Mouse (Mus musculus) ES-CJ7 (cell line): ENCODE measurements around the gene Gm20696.

Experiments
- DNase-seq: peaks from one replicate; pipeline ENCODE4 v3.0.0; 2011; ENCODE audit warnings: low read depth, low spot score

The Gm20696 gene

DNA sequence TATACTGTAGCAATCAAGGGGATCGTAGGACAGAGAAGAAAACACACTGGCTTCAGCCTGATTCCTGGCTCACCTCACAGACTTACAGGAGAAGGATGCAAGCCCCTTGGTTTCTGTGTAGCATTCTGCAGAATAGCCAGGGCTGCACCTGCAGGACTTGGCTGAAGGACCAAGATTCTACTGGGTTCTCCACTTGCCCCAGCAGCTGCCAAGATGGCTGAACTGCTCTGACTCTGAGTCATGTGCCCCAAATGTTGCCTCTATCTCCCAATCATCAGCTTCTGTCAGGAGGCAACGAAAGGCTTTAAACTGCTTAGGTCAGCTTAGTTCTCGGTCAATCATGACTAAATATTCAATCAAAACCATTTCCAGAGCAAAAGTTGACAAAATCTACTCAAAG, 42.1 kb downstream of the Gm20696 start:
- no peak for DNase-seq

DNA sequence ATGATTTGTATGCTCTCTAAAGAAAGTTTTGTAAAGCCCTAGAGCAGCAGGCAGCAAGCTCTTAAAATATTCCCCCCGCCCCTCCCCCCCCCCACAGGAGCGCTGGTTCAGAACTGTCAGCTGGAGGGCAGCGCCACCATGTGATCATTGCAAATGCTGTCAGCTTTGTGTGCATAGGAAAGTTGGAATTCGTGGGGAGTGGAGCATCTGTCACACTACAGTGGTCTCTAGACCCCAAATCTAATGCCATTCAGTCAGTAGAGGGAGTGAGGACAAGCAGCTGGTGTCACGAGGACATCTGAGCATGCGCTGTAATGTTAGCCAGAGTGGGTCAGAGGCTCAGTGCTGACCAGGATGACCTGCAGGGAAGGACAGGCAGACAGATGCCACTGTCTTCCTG, 43.0 kb downstream of the Gm20696 start:
- peak; percentile 60 for DNase-seq

- no peak for DNase-seq
These were observed 45.4 kb downstream of the Gm20696 start for GRCm38 (mm10) chr6:99621167-99621566.

DNA sequence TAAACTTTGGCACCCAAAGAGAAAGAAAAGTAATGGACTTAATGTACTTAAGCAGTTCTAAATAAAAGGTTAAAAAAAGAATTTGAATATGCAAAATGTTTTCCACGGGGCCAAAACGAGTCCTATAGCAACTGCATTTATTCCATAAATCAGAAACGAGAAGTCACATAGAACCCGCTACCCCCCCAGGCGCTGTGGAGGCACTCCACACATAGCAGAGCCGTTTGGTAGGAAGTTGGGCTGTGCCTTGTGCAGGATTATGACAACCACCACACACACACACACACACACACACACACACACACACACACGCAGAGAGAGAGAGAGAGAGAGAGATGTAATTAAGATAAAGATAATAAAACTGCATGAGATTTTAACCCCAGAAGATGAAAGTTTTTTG, 46.1 kb downstream of the Gm20696 start:
- DNase-seq: no peak

GRCm38 (mm10) chr6:99619964-99620363, 46.6 kb downstream of the Gm20696 start:
- no peak for DNase-seq

DNA sequence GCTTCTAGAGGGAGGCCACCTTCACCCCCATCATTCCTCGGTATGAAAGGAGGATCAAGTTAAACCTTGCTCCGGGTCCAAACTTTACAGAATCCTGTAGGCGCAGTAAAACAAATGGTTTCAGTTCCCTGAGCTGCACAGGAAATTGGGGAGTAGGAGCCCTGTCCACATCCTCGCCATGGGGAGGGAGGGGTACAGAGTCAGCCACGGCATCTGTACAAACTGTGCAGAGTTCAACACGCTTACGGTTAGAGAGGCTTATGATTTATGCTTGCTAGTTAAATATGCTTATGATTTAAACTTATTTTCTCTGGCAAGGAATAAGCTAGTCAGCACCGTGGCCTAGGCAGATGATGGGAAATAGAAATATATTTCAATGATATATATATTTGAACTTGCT, 47.1 kb downstream of the Gm20696 start:
- DNase-seq: no peak

- no peak for DNase-seq
These were observed 48.7 kb downstream of the Gm20696 start for GRCm38 (mm10) chr6:99617867-99618266.

DNA sequence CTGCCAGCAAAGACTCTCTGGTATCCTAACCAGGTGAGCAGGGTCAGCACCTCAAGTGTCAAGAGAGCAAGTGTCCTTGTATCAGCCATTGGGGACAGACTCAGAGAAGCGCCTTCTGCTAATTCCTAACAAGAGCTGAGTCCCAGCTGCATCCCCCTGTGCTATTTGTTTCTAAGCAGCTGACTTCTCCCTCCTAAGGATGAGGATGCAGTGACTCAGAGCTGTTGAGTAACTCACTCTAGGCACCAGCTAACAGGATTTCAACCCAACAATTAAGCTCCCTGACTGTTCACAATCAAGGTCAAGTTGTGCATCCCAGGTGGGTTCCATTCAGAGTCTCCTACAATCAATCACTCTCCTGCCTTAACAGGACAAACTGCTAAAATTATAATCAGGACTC, 49.2 kb downstream of the Gm20696 start:
- DNase-seq: peak; percentile 31

GRCm38 (mm10) chr6:99615272-99615751, 51.3 kb downstream of the Gm20696 start:
- peak; percentile 93 for DNase-seq

DNA sequence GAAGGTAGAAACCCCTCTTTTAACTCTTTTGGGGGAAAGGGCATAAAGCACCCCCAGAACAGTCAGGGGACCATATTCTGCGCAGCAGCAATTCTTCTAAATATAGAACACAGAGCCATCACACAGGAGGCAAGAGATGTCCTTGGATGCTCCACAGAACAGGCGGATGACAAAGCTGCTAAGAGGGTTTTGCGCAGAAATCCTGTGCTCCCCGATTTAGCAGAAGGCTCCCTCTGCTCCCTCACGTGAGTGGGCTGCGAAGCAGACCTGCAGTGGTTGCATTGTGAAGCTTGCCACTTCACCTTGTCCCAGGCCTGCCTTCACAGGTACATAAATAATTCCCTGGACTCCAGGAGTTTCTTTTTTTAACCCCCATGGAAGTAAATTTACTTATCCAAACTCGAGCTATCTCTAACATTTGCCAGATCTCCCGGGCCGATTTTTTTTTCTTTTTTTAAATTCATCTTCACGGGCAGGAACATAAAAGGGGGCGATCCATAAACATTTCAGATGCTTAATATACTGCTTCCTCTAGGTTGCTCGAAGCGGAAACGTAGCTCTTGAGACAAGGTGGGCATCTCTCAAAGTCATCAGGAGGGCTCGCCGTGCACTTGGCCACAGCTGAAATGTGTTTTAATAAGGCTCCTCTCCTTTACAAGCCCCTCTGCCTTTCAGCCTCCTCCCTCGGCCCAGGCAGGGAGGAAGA, 51.9 kb downstream of the Gm20696 start:
- no peak for DNase-seq

- DNase-seq: peak; percentile 42
These were observed 54.7 kb downstream of the Gm20696 start for GRCm38 (mm10) chr6:99611866-99612265.

GRCm38 (mm10) chr6:99610454-99611427, 55.9 kb downstream of the Gm20696 start:
- no peak for DNase-seq

DNA sequence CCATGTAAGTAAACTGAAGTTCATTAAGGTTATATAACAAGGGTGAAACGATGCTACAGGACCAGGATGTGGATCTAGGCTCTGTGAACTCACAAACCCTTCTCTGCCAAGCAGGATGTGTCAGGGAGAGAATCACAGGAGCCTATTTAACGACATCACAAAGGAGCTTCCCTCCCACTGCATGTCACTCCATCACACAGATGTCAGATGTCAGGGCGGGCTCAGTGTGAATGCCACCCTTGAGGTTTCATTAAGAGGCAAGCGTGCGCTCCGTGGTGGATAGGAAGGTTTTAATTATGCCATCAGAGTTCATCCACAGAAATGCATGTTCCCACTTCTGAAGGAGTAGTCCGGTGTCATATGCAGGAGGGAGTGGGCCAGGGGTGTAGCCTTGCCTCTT, 60.5 kb downstream of the Gm20696 start:
- no peak for DNase-seq

- no peak for DNase-seq
These were observed 61.8 kb downstream of the Gm20696 start for GRCm38 (mm10) chr6:99604758-99605157.

GRCm38 (mm10) chr6:99602434-99602833, 64.2 kb downstream of the Gm20696 start:
- DNase-seq: no peak

DNA sequence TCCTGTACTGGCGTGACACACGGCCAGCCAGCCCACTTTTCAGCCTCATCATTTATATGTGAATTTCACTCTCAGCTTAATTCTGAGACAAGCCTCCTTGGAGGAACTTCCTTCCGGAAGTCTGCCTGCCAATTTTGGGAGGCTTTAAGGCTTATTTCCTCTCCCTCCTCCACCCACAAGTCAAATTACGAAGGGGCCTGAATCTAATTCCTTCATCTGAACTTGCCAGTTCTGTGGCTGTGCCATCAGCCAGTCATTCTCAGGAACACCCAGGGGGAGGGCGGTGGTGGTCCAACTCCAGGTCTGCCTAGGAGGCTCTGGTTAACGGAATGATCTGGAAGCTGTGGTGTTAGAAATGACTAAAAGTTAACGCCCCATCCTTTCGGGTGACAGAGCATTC, 65.7 kb downstream of the Gm20696 start:
- DNase-seq: no peak

GRCm38 (mm10) chr6:99600168-99600793, 66.3 kb downstream of the Gm20696 start:
- peak; percentile 48 for DNase-seq

GRCm38 (mm10) chr6:99599651-99600050, 66.9 kb downstream of the Gm20696 start:
- no peak for DNase-seq

DNA sequence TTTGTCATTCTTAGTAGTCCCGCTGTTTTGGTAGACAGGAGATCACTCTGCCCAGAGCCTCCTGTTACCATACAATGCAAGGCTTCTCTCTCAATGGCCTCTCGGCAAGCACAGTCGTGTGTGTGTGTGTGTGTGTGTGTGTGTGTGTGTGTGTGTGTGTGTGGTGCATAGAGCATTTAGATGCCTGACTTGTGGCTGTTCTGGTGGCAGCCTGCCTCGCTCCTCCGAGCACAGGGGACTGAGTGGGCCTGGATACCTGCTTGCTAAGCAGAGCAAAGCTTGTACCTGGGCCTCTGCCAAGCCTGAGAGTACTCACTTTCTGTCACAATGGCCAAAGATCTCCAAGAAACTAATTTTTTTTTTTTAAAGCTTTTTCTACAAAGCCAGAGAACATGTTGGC, 67.4 kb downstream of the Gm20696 start:
- no peak for DNase-seq

GRCm38 (mm10) chr6:99577040-99577439, 89.6 kb downstream of the Gm20696 start:
- no peak for DNase-seq

DNA sequence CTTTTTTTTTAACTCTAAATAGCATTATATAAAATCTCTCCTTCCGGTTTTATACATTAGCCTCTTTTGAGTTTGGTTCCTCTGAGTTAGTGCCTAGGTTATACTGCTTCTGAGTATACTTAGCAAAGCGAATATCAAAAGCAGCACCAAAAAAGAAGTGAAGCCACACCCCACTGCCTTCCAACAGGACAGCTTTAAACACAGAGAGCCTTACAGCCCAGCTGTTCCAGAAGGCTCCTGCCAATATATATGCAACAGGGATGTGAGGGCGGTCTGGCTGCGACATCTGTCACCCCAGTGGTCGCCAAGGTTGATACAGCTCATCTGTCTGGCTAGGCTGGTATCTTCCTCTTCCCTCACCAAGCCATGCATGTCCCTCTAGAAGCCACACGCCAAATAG, 91.0 kb downstream of the Gm20696 start:
- DNase-seq: no peak

- DNase-seq: peak; percentile 15
These were observed 93.3 kb downstream of the Gm20696 start for GRCm38 (mm10) chr6:99573343-99573742.
